Mouse (Mus musculus) layer of hippocampus, adult 8-10 months (tissue): ENCODE measurements around the gene Clec9a. TPM values are rescaled to one million over a fixed set of nuclear protein-coding genes. Genes with fewer than 3 reads are reported as not detected.

Experiments used
- DNase-seq, 2 experiments: peaks; one replicate each; pipeline ENCODE4 v3.0.0; 2022; ENCODE audit warnings: low spot score in 2 of 2
- total RNA-seq, 4 experiments: library from RNA; stranded (reverse); gene quantifications; 2 replicates each; pipeline ENCODE4 v1.2.4; 2022

Gene Clec9a
- not detected for total RNA-seq

DNA sequence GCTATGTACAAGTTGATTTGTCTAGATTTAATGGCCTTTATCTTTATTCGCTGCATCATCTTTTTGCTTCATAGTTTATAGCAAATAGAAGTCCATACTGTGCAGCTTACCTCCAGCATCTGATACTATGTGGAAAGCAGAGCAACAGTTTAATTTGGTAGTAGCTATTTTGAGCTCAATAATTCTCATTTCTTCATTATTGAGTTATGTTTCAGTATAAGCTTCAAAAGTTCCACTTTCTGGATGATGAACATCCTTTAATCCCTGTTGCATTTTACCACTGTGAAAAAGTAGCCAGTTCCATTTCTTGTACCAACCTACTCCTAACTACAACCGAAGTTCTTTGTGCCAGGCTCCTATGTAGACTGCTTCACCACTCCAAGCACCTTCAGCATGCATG is at the start of gene Clec9a:
Clec9a (plus strand) TSS at position 301 of the 400 bp plus-strand sequence.
- DNase-seq = no peak

DNA sequence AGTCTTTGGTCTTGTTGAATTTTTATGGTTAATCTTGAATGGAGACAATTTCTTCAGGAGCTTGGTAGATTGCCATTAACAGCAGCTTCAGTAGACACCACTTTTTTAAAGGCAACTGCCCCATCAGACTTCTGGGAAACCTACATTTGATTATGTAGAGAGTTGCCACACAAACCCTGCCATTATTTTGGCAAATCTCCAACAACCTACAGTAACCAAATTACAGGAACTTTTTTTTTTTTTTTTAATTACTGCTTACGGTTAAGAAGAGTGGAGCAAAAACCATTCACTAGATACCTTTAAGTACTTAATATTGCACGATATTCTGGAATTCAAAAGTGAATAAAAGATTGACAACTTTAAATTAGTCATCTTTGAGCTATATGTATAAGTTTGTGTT is 49.1 kb upstream of the Clec9a start:
- no peak for DNase-seq

DNA sequence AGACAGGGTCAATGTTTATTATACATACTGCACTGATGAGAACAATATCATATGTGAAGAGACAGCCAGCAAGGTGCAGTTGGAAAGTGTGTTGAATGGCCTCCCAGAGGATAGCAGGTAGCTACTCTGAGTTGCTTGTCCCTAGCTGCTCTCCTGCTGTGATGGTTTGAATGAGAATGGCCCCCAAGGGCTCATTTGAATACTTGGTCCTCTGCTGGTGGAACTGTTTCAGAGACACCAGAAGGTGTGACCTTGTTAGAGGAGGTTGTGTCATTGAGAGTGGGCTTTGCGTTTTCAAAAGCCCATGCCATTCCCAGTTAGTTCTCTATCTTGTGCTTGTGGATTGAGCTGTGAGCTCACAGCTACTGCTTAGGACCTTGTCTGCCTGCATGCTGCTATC is 44.7 kb upstream of the Clec9a start:
- no peak for DNase-seq

DNA sequence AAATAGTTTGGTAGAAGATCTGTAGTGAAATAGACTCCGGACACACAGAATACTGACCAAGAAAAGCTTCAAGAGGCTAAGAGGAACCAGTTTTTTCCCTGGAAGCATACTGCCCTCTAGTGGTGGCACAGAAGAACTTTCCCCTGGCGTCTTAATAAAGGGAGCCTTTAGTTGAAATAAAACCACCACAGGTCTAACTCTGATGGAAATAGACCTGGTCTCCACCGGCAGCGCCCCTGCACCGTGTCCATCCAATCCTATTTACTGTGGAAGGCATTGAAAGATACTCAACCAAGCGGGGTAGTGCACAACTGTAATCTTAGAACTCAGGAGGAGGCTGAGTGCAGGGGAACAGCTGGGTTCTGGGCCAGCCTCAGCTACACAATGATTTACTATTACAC is 42.7 kb upstream of the Clec9a start:
- DNase-seq = no peak

DNA sequence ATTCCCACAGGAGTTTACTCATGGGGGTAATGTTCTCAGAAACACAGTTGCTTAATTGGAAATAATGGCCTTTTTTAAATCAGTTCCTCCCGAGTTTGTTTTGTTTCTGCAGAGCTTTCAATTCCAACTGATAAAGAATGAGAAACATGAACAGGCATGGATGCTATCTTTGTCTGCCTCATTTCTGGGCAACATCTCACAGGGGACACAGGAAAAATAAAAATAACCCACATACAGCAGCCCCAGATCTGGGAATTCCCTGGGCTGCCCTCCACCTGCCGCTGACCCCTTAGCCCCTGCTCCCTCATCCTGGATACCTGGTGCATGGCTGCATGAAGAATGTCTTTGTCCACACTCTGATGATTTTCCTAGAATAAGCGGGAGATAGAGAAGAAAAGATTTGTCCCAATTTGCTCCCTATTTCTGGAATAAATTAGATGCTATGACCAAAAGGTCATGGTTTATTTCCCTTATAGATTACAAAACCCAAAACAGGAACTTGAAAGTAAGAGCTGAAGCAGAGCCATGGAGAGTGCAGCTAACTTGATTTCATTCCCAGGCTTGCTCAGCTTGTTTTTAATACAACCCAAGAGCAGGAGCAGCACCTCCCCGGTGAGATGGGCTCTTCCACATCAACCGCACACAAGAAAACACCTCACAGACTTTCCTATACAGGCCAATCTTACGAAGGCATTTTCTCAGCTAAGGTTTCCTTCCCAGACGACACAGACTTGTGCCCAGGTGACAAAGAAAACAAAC is 39.1 kb upstream of the Clec9a start:
- no peak for DNase-seq

DNA sequence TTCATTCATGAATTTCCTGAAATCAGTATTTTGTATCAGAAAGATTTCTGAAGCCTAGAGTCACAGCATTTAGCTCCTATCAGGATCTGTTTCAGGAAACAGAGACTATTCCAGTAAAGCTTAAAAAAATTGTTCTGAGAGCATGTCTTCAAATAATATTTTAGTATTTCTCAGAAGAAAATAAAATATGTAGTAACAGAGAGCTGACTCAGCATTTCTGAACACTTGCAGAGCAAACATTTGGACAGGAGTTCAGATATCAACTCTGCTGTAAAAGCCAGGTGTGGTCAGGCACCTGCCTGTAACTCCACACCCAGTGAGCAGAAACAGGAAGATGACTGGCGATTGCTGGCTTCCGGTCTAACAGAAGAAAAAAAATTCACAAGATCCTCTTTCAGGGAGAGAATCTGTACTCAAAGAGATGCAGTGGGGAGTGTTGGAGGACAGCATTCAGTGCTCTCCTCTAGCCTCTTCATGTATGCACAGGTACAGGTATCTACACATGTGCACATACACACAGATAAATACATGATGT is 33.7 kb upstream of the Clec9a start:
- DNase-seq = no peak

DNA sequence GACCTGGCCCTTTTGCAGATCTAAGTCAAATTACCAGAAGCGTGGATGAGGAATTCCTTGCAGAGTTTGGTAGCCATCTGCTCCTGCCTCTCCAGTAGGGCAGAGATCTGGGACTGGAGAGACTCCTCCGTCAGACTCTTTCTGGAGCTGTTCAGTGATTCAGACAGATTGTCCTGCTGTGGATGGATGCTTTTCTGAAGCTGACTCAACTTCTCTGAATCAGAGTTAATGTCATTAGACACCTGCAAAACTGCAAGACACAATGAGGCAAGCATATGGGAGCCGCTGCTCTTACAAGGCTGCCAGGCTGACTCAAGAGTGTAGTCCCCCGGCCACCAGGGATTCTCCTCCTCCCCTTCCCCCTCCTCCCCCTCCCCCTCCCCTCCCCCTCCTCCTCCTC is 28.2 kb upstream of the Clec9a start:
- peak in 1 of 2 experiments; percentile 15 for DNase-seq

DNA sequence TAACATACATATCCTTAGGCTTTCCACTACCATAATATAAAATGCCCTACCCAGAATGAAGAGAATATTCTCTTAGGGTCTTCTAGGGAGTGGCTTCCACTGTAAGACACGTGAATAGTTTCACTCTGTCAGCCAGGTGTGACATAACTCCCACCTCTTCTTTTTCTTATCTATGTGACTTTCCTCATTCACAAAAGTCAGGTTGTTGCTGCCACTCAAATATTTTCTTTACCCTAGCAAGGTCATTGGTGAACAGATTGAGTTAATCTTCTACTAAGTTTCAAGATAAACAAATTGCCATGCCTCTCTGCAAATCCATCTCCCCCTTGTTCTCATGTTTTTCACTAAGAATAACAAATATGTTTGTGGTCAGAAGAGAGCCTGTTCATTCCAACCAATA is 26.9 kb upstream of the Clec9a start:
- DNase-seq = no peak

DNA sequence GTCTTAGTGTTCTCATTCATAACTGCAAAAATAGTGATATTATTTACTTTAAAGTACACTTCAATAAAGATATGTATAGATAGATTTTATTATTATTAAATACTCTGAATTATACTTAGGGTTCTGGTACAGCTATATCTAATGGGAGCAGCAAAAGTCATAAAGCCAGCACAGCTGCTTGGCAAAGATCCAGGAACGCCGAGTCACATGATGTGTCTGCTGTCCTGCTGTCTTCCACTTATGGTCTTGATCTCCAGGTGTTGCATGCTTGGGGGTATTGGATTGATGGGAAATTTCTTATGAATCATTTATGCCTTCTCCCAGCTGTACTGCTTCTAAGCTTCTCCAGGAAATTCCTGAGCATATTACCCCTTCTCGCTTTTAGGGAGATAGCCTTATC is 25.2 kb upstream of the Clec9a start:
- DNase-seq = no peak

DNA sequence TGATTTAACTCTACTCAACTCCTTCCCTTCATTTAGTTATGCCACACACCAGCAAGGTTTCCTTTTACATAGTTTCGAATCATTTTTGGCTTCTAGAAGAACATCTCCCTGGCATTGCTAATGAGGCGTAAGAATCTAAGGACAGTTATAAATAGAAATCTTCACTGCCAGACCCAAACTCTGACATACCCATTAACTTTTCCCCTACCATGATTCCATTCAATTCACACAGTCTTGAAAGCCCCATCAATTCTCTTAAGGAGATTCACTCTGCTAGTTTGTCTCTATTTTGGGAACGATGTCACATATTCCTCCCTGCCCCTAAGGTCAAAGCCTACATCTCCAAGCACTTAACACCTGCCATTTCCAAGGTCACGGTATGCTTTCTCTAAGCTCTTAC is 23.7 kb upstream of the Clec9a start:
- DNase-seq = no peak

DNA sequence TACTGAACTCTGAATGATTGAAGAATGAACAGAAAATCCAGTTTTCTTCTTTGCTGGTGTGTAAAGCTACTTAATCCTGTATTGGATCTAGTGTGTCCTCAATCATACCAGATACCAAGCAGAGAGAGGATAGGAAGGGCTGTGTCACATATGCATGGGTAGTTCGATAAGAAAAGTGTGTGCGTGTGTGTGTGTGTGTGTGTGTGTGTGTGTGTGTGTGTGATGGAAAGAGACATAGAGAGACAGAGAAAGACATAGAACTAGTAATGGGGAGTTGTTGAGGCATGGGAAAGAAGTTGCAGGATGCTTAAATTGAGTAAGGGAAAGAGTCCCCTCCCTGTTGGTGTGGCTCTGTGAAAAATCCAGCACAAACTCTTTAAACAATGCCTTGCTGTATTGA is 22.9 kb upstream of the Clec9a start, which contains the start of gene Clec12b:
Clec12b (minus strand) TSS at position 101 of the 400 bp plus-strand sequence.
- DNase-seq = no peak

DNA sequence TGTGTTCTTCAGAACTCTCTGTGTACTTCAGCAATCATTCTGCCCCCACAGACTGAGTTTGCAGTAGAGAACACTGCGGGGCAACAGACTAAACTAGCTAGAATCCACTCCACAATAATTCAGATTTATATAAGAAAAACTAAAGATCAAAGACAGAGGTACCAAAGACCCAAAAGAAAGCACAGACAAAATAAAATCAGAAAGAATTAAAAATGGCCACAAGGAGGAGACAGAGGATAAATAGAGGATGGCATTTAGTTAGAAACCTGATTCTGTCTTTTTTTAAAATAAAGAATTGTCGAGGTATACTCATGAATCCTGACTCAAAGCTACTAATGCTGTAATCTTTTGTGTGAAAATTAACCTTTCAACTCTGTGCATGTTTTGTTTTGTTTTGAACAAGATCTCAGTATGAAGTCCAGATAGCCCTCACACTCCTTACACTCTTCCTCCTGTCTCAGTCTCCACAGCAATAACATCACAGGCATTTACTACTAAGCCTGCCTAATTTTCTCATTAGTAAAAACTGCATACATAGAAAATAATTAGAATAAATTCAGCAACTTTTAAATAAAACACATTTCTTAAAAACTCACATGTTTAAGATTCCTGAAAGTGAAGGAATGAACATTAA is 15.5 kb upstream of the Clec9a start:
- DNase-seq = no peak

DNA sequence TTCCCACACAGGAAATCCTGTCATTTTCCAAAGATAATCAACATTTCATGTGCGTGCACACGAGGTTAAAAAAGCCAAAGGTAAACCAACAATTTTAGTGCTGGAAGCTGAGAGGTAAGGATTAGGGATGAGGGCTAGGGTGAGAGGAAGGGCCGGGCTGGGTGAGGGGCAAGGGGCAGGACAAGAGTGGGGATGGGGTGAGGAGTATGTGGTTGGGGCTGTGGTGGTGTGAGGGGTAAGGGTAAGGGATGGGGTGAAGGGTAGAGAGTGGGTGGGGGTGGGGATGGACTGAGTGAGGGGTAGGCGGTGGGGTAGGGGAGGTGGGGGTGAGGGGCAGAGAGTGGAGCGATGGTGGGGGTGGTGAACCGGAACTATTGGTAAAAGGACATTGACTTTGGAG is 14.9 kb upstream of the Clec9a start:
- DNase-seq = no peak

DNA sequence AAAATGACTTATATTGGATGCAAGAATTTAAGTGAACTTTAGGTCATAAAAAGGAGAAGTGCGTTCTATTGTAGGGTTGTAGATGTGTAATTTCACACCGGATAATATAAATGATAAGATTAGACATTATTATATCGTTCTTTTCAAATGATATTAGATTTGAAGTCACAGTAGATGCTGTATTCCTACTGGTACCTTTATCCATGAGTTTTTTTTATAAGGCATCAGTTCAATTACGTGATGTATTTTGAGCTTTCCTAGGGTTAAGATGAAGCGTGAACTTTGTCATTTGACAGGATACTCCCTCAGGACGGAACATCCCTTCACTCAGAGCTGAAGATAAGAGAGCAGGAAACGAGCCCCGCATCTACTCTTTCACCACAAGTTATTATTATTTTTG is 11.7 kb upstream of the Clec9a start, which contains the start of gene Clec1b:
Clec1b (plus strand) TSS at position 301 of the 400 bp plus-strand sequence.
- no peak for DNase-seq

DNA sequence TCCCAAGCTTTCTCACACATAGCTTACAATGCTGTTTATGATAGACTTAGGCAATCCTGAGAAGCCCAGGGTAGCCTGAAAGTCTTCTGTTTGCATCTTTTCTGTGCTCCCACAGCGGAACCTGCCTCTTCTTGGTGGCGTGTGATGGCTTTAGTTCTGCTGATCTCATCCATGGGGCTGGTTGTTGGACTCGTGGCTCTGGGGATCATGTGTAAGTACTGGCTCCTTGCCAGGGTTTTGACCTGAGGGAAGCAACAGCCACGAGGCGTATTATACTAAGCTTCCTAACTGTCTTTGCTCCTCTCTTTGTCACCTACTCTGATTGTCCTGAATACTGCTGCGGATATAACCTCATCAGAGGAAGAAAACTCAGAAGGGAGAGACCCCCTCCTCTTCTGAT is 8.7 kb upstream of the Clec9a start:
- no peak for DNase-seq

DNA sequence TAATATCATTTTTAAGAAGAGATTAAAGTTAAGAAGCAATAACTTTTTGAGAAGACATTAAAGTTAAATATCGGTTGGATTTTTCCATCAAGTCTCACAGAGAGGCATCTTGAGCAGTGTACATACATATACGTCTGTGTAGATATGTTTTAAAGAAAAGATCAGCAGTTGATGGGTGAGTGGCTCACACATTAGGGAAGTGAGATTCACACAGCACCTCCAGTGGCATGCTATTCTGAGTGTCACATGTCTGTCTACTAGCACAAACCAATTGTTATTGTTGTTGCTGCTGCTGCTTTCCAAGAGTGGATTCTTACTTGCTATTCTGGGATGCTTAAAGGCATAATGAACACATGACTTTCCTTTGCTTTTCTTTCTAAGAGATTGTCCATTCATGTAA is 6.3 kb upstream of the Clec9a start:
- DNase-seq = no peak

DNA sequence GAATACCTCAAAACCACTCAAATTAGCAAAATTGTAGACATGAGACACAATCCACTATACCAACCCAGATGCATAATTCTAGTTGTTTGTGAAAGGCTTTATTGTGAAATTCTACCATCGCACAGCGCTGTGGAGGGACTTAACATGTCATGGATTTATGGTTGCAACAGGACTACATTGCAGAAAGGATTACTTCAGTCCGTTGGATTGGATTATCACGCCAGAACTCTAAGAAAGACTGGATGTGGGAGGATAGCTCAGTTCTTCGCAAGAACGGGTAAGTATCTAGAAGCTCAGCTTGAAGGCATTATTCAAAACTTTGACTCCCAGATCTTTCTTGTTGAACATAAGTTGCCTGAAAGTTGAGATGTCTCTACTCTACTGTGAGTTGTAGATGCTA is 5.3 kb upstream of the Clec9a start:
- DNase-seq = no peak

DNA sequence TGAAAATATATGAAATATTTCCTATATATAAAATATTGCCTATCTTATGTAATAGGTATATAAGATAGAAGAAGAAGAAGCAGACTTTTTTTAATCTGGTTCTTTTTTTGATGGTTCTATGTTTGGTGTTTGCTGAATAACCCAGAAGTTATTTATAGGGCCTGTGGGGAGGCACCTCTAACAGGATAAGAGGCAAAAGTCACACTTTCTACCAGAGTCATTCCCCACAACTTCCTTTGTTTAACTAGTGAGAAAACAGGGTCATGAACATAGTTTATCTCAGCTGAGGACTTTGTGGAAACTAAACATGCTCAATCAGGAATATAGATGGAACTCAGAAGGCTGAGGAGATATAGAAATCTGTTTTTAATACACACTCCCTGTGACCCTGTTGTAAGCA is 2.7 kb upstream of the Clec9a start:
- DNase-seq = no peak

DNA sequence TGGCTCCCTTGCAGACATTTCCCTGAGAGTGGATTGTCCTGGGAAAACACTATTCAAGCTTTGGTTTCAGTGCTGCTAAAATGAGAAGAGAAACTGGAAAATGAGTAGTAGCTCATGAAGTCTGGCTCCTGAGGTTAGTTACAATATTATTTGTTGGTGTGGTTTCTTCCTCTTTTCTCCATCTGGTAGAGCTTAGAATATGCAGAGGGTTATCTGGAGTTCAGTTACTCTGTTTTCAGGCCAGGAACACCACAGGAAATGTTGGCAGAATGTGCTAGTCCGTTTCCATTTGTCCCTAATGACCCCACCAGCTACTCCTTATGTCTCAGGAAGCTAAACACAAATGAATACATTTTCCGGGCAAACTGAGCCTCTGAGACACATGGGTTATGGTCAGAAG is 1.3 kb upstream of the Clec9a start:
- no peak for DNase-seq

DNA sequence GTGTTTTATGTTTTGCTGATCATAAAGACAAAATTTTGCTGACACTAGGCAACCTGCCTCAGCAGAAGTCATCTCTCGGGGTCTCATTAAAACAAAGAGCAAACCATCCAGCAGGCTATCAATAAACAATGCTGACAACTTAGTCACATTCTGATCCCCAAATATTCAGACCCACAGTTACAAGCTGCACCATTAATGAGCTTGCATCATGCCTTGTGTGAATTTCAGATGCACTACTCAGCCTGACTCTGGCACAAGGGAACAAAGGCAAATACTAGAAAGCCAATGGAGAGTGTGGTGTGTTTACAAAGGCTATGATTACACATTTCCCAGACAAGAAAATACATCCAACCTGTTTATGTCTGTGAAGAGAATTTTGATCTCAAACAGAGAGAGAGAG is 5.5 kb downstream of the Clec9a start:
- no peak for DNase-seq

DNA sequence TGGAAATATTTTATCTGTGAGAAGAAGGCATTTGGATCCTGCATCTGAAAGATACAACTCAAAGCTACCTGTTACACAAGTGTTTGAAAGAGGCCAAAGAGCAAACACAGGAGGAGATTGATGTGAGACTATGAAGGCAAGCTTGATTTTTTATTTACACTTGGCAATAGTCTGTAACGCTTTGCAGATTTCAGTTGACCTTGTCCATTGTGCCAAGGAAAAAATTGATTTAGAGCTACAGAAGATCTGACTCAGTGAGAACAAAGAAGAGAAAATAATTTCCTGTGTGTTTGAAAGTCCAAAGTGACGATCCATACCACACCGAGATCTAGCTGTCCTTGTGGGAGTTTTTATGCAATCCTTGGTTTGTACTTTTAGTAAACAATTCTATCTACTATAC is 13.6 kb downstream of the Clec9a start:
- no peak for DNase-seq

DNA sequence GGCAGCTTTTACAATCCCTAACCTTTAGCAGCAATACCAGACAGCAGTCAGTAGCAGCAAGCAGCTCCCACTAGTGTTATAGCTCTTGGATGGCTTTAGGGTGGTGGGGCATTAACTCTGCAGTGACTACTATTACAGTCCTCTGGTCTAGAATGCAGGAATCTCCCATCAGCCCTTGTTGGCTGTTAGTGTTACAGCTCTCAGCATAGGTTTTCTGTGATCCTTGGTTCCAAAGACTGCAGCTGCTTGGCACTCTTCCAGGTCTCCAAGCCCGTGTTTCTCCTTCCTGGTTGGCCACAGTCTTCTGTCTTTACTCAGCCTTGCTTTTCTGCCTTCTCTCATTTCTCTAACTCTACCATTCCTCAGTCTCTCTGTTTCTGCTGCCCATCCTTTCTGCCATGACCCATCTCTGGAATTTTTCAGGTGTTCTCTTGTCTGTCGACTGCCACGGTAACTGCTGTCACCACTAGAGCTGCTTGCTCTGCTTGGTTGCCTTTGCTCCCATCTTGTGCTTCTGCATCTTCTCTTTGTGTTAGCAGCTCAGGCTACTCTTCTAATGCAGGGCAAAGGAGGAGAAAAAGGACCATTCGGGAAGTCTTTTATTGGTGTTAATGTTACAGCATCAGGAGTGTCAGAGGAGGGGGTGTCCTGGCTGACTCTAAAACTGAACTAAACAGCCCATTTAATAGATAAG is 14.5 kb downstream of the Clec9a start:
- DNase-seq = no peak
